Mouse (Mus musculus): Measurements from ENCODE around the gene Kcnj14.
A peak's percentile ranks its signal among the peaks of the same experiment; 100 is the strongest.

Gene Kcnj14

GRCm38 (mm10) chr7:45832428-45832827, 7.8 kb upstream of the Kcnj14 start:
- DNase-seq (ENCODE audit: low spot score), result no peak

GRCm38 (mm10) chr7:45831128-45831525, 6.5 kb upstream of the Kcnj14 start:
- DNase-seq (ENCODE audit: low spot score), result no peak

GRCm38 (mm10) chr7:45830427-45831127, 6.0 kb upstream of the Kcnj14 start, which contains the start of gene Grwd1:
Gene Grwd1 (minus strand): TSS chr7:45830944.
- DNase-seq (ENCODE audit: low spot score), result peak; percentile 63

GRCm38 (mm10) chr7:45826631-45827030, 2.0 kb upstream of the Kcnj14 start:
- DNase-seq (ENCODE audit: low spot score), result no peak

GRCm38 (mm10) chr7:45820913-45821312, 3.7 kb downstream of the Kcnj14 start:
- DNase-seq (ENCODE audit: low spot score), result no peak

- DNase-seq (ENCODE audit: low spot score), result no peak
Observed at GRCm38 (mm10) chr7:45819843-45820242, 4.7 kb downstream of the Kcnj14 start.

GRCm38 (mm10) chr7:45815984-45816351, 8.6 kb downstream of the Kcnj14 start:
- no peak for DNase-seq (ENCODE audit: low spot score)

- DNase-seq (ENCODE audit: low spot score), result no peak
Observed at GRCm38 (mm10) chr7:45815323-45815983, 9.1 kb downstream of the Kcnj14 start.

- DNase-seq (ENCODE audit: low spot score), result no peak
Observed at GRCm38 (mm10) chr7:45814841-45815240, 9.7 kb downstream of the Kcnj14 start.

GRCm38 (mm10) chr7:45813787-45814779, 10.5 kb downstream of the Kcnj14 start, which contains the start of gene Cyth2:
Gene Cyth2 (minus strand): TSS chr7:45814581.
- peak; percentile 98 for DNase-seq (ENCODE audit: low spot score)

GRCm38 (mm10) chr7:45812921-45813320, 11.7 kb downstream of the Kcnj14 start:
- no peak for DNase-seq (ENCODE audit: low spot score)

GRCm38 (mm10) chr7:45809276-45810075, 15.1 kb downstream of the Kcnj14 start:
- no peak for DNase-seq (ENCODE audit: low spot score)

- DNase-seq (ENCODE audit: low spot score), result no peak
Observed at GRCm38 (mm10) chr7:45808471-45808870, 16.1 kb downstream of the Kcnj14 start.

GRCm38 (mm10) chr7:45805941-45806340, 18.6 kb downstream of the Kcnj14 start:
- DNase-seq (ENCODE audit: low spot score), result no peak

GRCm38 (mm10) chr7:45802551-45802950, 22.0 kb downstream of the Kcnj14 start:
- DNase-seq (ENCODE audit: low spot score), result no peak

GRCm38 (mm10) chr7:45801348-45801747, 23.2 kb downstream of the Kcnj14 start:
- DNase-seq (ENCODE audit: low spot score), result peak; percentile 84

GRCm38 (mm10) chr7:45800546-45801204, 23.9 kb downstream of the Kcnj14 start:
- DNase-seq (ENCODE audit: low spot score), result peak; percentile 58

GRCm38 (mm10) chr7:45800001-45800400, 24.6 kb downstream of the Kcnj14 start:
- DNase-seq (ENCODE audit: low spot score), result no peak

GRCm38 (mm10) chr7:45798931-45799330, 25.7 kb downstream of the Kcnj14 start:
- DNase-seq (ENCODE audit: low spot score), result no peak

- peak; percentile 42 for DNase-seq (ENCODE audit: low spot score)
Observed at GRCm38 (mm10) chr7:45798511-45798836, 26.1 kb downstream of the Kcnj14 start.
